Mouse (Mus musculus): Measurements from ENCODE around the gene Enc1.

The Enc1 gene

GRCm38 (mm10) chr13:97292451-97293245, 51.7 kb downstream of the Enc1 start:
- DNase-seq (ENCODE audit: low read depth), result no peak

GRCm38 (mm10) chr13:97295101-97295852, 54.4 kb downstream of the Enc1 start:
- DNase-seq (ENCODE audit: low read depth), result no peak

GRCm38 (mm10) chr13:97295853-97296219, 54.9 kb downstream of the Enc1 start:
- no peak for DNase-seq (ENCODE audit: low read depth)

- no peak for DNase-seq (ENCODE audit: low read depth)
These were observed 55.4 kb downstream of the Enc1 start for GRCm38 (mm10) chr13:97296281-97296680.

GRCm38 (mm10) chr13:97296757-97297156, 55.9 kb downstream of the Enc1 start:
- no peak for DNase-seq (ENCODE audit: low read depth)

GRCm38 (mm10) chr13:97297418-97298050, 56.6 kb downstream of the Enc1 start:
- no peak for DNase-seq (ENCODE audit: low read depth)

GRCm38 (mm10) chr13:97298896-97299295, 58.0 kb downstream of the Enc1 start:
- no peak for DNase-seq (ENCODE audit: low read depth)

- DNase-seq (ENCODE audit: low read depth), result no peak
These were observed 59.3 kb downstream of the Enc1 start for GRCm38 (mm10) chr13:97299877-97300873.

Measured in fibroblast of lung, adult 2 months (primary cell).